In genomic region chr16:45561747-45562146, GRCm38 (mm10) we compare ENCODE assay signal across 23 mouse cellular contexts. TPM values are rescaled to one million over a fixed set of nuclear protein-coding genes. Genes with fewer than 3 reads are reported as not detected.
"Had no signal": no experiment of that assay in that cellular context is flagged by ENCODE, and none has a peak within 500 bp of the region (broad histone marks: within the 10 kb centered on the region; RNA-seq: fewer than 3 reads in every experiment).

No protein-coding gene starts in this region.

- H3K4me3 ChIP-seq: midbrain, embryonic 10.5 days; midbrain, embryonic 12.5 days; myocyte; neural tube, embryonic 13.5 days; neural tube, embryonic 15.5 days; stomach, embryonic 15.5 days had no signal

- H3K4me2 ChIP-seq: lung, embryonic 14.5 days; midbrain, embryonic 12.5 days; neural tube, embryonic 13.5 days; neural tube, embryonic 15.5 days; stomach, embryonic 15.5 days had no signal

- DNase-seq: lung, adult 18-20 months; lung, embryonic 14.5 days; lung, postnatal 10 days; midbrain, embryonic 14.5 days; retina, postnatal 1 day; right cerebral cortex, adult 18-20 months; right cerebral cortex, postnatal 14 days; thymus, adult 2 months; thymus, postnatal 36 days had no signal

- H3K36me3 ChIP-seq: midbrain, embryonic 10.5 days; midbrain, embryonic 12.5 days; neural tube, embryonic 13.5 days; neural tube, embryonic 15.5 days; stomach, embryonic 15.5 days had no signal

- H3K9ac ChIP-seq: liver, embryonic 14.5 days; lung, embryonic 14.5 days; midbrain, embryonic 12.5 days; neural tube, embryonic 13.5 days; neural tube, embryonic 15.5 days; stomach, embryonic 15.5 days had no signal

- H3K27me3 ChIP-seq: midbrain, embryonic 12.5 days; neural tube, embryonic 13.5 days; neural tube, embryonic 15.5 days; stomach, embryonic 15.5 days had no signal

- H3K27ac ChIP-seq: liver, embryonic 14.5 days; midbrain, embryonic 10.5 days; midbrain, embryonic 12.5 days; neural tube, embryonic 13.5 days; neural tube, embryonic 15.5 days; stomach, embryonic 15.5 days; stomach, postnatal 0 days had no signal

- ATAC-seq: midbrain, embryonic 16.5 days had no signal

- H3K4me1 ChIP-seq: midbrain, embryonic 10.5 days; midbrain, embryonic 12.5 days; neural tube, embryonic 13.5 days; neural tube, embryonic 15.5 days; stomach, embryonic 15.5 days had no signal

- H3K9me3 ChIP-seq: midbrain, embryonic 10.5 days; midbrain, embryonic 12.5 days; neural tube, embryonic 13.5 days; neural tube, embryonic 15.5 days; stomach, embryonic 15.5 days had no signal

RNA-seq across cellular contexts. Expression of gene Slc9c1, which starts 26.6 kb away (rescaled TPM):
- total RNA-seq: megakaryocyte-erythroid progenitor cell, adult 5-6 weeks had no signal
- polyA plus RNA-seq: liver, embryonic 14.5 days; liver, embryonic 16.5 days; lung, embryonic 14.5 days; lung, embryonic 16.5 days; midbrain, embryonic 10.5 days; midbrain, embryonic 12.5 days; midbrain, embryonic 14.5 days; midbrain, embryonic 16.5 days; myocyte; neural tube, embryonic 11.5 days; neural tube, embryonic 13.5 days; neural tube, embryonic 15.5 days; spleen, adult 2 months; stomach, embryonic 15.5 days; stomach, postnatal 0 days had no signal

RNA-seq across cellular contexts. Expression of gene Gm17783, which starts 29.9 kb away (rescaled TPM):
- total RNA-seq: megakaryocyte-erythroid progenitor cell, adult 5-6 weeks had no signal
- polyA plus RNA-seq: liver, embryonic 14.5 days; liver, embryonic 16.5 days; lung, embryonic 14.5 days; midbrain, embryonic 10.5 days; midbrain, embryonic 12.5 days; midbrain, embryonic 14.5 days; midbrain, embryonic 16.5 days; myocyte; neural tube, embryonic 11.5 days; neural tube, embryonic 13.5 days; neural tube, embryonic 15.5 days; spleen, adult 2 months; thymus, adult 2 months had no signal

RNA-seq across cellular contexts. Expression of gene Gcsam, which starts 48.4 kb away (rescaled TPM):
- polyA plus RNA-seq: midbrain, embryonic 14.5 days; midbrain, embryonic 16.5 days; myocyte; neural tube, embryonic 15.5 days had no signal
